Mouse (Mus musculus): Measurements from ENCODE around the gene Tmem109. TPM values are rescaled to one million over a fixed set of nuclear protein-coding genes. Genes with fewer than 3 reads are reported as not detected.

Gene Tmem109
- total and polyA plus RNA-seq, 3 experiments, result 17.9 to 51.5 (median 32.9) TPM

DNA sequence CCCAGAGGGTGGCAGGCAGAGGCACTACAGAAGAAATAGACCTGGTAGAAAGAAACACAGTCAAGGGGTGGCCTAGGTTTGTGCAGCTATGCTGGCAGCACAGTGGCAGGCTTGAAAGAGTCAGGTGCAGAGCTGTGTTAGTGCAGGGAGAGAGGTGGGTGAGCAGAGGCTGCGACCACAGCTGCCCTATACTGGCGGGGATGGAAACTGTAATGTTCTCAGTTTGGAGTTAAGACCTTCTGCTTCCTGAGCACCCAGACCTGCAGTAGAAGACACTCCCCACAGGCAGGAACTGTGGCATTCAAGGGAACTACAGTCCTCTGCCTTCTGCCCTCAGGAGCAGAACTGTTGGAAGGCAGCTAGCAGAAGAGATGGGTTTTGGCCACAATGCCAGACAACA is 33.1 kb upstream of the Tmem109 start:
- no peaks in the 10 kb centered on the region for H3K79me2 ChIP-seq (replicated peaks; ENCODE audit: control insufficient read depth, extremely low read depth, insufficient read depth, poor library complexity, severe bottlenecking)
- TF ChIP-seq JUN (IDR thresholded peaks at IDR 0.05; ENCODE audit: insufficient read depth, low read depth, low read length) (no peak), MEF2A (IDR thresholded peaks at IDR 0.05; ENCODE audit: borderline replicate concordance, low read depth, low read length) (no peak), PAX5 (IDR thresholded peaks at IDR 0.05; ENCODE audit: low read length) (no peak), UBTF (IDR thresholded peaks at IDR 0.05; ENCODE audit: low read depth, low read length) (no peak), MAX (IDR thresholded peaks at IDR 0.05; ENCODE audit: low read length) (no peak), RAD21 (IDR thresholded peaks at IDR 0.05; ENCODE audit: low read depth, low read length) (no peak)
- H3K9ac ChIP-seq (ENCODE audit: insufficient read depth, low read depth), result no peak overlapping the region
- no peak overlapping the region for H3K4me2 ChIP-seq (ENCODE audit: insufficient read depth, low read depth, poor library complexity, severe bottlenecking)
- no peak for DNase-seq (ENCODE audit: extremely low read depth)
- H3K27me3 ChIP-seq (replicated peaks), result no peaks in the 10 kb centered on the region
- H3K9me3 ChIP-seq (replicated peaks; ENCODE audit: low read length), result no peaks in the 10 kb centered on the region
- in situ Hi-C loops (cut with MboI; ENCODE audit: low pct_ligation_motif_present, low pct_unique_long_range_greater_than_20kb, low sequenced_read_pairs) (loop anchor here (5.0 kb wide), 1 partner anchor 47 kb away; no protein-coding TSS in a partner anchor), dilution Hi-C loops (cut with MboI; ENCODE audit: extremely low pct_ligation_motif_present, extremely low pct_unique_long_range_greater_than_20kb, low sequenced_read_pairs) (no loop called here)
- peaks cover 17 to 45% of the 10 kb centered on the region in 2 experiments for H3K4me1 ChIP-seq (ENCODE audit: control insufficient read depth in 1 of 2, insufficient read depth in 2 of 2)
- H3K27ac ChIP-seq (ENCODE audit: insufficient read depth, low read depth), result no peak overlapping the region
- H3K4me3 ChIP-seq (replicated peaks in 1 of 3; ENCODE audit: low read depth in 2 of 3, low read length in 2 of 3, poor library complexity in 1 of 3), result no peak overlapping the region
- peaks cover 0 to 5% of the 10 kb centered on the region in 2 experiments for H3K36me3 ChIP-seq (replicated peaks in 1 of 2; ENCODE audit: control insufficient read depth in 1 of 2, insufficient read depth in 1 of 2, low read length in 1 of 2)

DNA sequence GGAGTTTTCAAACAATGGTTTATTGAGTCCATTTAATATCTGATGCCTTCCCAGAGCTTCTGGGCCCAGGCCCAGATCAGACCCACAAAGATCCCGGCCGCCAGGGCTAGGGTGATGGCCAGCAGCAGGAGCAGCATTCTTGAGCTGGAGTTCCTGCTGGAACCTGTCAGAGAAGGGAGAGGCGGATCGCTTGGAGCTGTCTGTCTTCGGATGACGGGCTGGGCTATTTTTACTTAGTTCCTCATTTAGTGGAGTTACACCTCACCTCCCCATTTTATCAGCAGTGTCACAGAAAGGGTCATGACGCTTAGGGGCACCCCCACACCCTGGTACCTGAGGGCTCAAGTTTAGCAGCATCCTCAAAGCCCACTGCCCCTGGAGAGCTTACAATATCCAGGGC is 32.5 kb upstream of the Tmem109 start:
- Histone ChIP-seq H3K27me3 (replicated peaks) (no peaks in the 10 kb centered on the region), H3K9ac (ENCODE audit: insufficient read depth, low read depth) (no peak overlapping the region), H3K4me1 (ENCODE audit: control insufficient read depth in 1 of 2, insufficient read depth in 2 of 2) (peaks cover 17 to 41% of the 10 kb centered on the region in 2 experiments), H3K79me2 (replicated peaks; ENCODE audit: control insufficient read depth, extremely low read depth, insufficient read depth, poor library complexity, severe bottlenecking) (no peaks in the 10 kb centered on the region), H3K9me3 (replicated peaks; ENCODE audit: low read length) (no peaks in the 10 kb centered on the region), H3K27ac (ENCODE audit: insufficient read depth, low read depth) (no peak overlapping the region), H3K4me3 (replicated peaks in 1 of 3; ENCODE audit: low read depth in 2 of 3, low read length in 2 of 3, poor library complexity in 1 of 3) (no peak overlapping the region), H3K4me2 (ENCODE audit: insufficient read depth, low read depth, poor library complexity, severe bottlenecking) (no peak overlapping the region), H3K36me3 (replicated peaks in 1 of 2; ENCODE audit: control insufficient read depth in 1 of 2, insufficient read depth in 1 of 2, low read length in 1 of 2) (peaks cover 0 to 10% of the 10 kb centered on the region in 2 experiments)
- peak; percentile 61 for DNase-seq (ENCODE audit: extremely low read depth)
- TF ChIP-seq MEF2A (IDR thresholded peaks at IDR 0.05; ENCODE audit: borderline replicate concordance, low read depth, low read length) (peak; percentile 48; the same call in 1 of the 2 replicates), MXI1 (IDR thresholded peaks at IDR 0.05; ENCODE audit: low read depth, low read length) (no peak; the same call in 1 of the 2 replicates)
- dilution Hi-C loops (cut with MboI; ENCODE audit: extremely low pct_ligation_motif_present, extremely low pct_unique_long_range_greater_than_20kb, low sequenced_read_pairs), result no loop called here
- in situ Hi-C loops (cut with MboI; ENCODE audit: low pct_ligation_motif_present, low pct_unique_long_range_greater_than_20kb, low sequenced_read_pairs), result loop anchor here (5.0 kb wide), 1 partner anchor 48 kb away; no protein-coding TSS in a partner anchor

DNA sequence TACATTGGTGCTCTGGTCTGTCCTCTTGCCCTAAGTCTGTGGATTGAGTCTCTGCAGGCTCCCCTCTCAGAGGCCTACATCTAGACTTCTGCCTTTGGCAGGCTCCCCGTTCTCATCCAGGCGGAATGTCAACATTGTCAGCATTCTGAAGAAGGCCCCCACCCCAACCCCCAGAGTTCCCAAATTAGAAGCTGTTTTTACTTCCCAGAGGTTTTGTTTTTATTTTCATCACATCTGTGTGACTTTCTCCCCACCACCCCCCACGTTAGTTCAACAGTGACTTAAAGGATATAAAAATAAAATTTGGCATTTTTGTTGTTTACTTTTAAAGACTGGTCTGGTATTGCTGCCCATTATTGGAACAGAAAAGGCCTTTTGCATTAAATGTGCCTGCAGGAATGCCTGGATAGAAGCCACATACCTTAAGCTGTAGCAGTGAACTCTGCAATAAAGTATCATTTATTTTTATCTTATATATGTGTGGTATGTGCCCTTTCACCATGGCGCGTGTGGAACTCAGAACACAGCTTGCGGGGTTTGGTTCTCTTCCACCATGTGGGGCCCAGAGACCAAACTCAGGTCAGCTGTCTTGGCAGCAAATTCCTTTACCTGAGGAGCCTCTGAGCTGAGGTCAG is 27.4 kb upstream of the Tmem109 start:
- H3K4me1 ChIP-seq (ENCODE audit: control insufficient read depth in 1 of 2, insufficient read depth in 2 of 2), result peaks cover under 1 to 6% of the 10 kb centered on the region in 2 experiments; a peak in 3 of 4 replicates
- no peaks in the 10 kb centered on the region for H3K9me3 ChIP-seq (replicated peaks; ENCODE audit: low read length)
- no peak overlapping the region for H3K27ac ChIP-seq (ENCODE audit: insufficient read depth, low read depth)
- H3K9ac ChIP-seq (ENCODE audit: insufficient read depth, low read depth), result no peak overlapping the region
- no peaks in the 10 kb centered on the region for H3K27me3 ChIP-seq (replicated peaks)
- dilution Hi-C loops (cut with MboI; ENCODE audit: extremely low pct_ligation_motif_present, extremely low pct_unique_long_range_greater_than_20kb, low sequenced_read_pairs), result no loop called here
- peaks cover 35 to 59% of the 10 kb centered on the region in 2 experiments for H3K36me3 ChIP-seq (replicated peaks in 1 of 2; ENCODE audit: control insufficient read depth in 1 of 2, insufficient read depth in 1 of 2, low read length in 1 of 2)
- TF ChIP-seq MEF2A (IDR thresholded peaks at IDR 0.05; ENCODE audit: borderline replicate concordance, low read depth, low read length) (no peak), UBTF (IDR thresholded peaks at IDR 0.05; ENCODE audit: low read depth, low read length) (no peak), ELF1 (IDR thresholded peaks at IDR 0.05; ENCODE audit: low read depth, low read length) (no peak), CHD2 (IDR thresholded peaks at IDR 0.05; ENCODE audit: low read length) (no peak), BHLHE40 (IDR thresholded peaks at IDR 0.05; ENCODE audit: low read depth, low read length) (no peak), MAX (IDR thresholded peaks at IDR 0.05; ENCODE audit: low read length) (no peak), RAD21 (IDR thresholded peaks at IDR 0.05; ENCODE audit: low read depth, low read length) (no peak)
- in situ Hi-C loops (cut with MboI; ENCODE audit: low pct_ligation_motif_present, low pct_unique_long_range_greater_than_20kb, low sequenced_read_pairs), result no loop called here
- no peak for DNase-seq (ENCODE audit: extremely low read depth)
- no peaks in the 10 kb centered on the region for H3K79me2 ChIP-seq (replicated peaks; ENCODE audit: control insufficient read depth, extremely low read depth, insufficient read depth, poor library complexity, severe bottlenecking)
- H3K4me2 ChIP-seq (ENCODE audit: insufficient read depth, low read depth, poor library complexity, severe bottlenecking), result no peak overlapping the region
- H3K4me3 ChIP-seq (replicated peaks in 1 of 3; ENCODE audit: low read depth in 2 of 3, low read length in 2 of 3, poor library complexity in 1 of 3), result no peak overlapping the region
